Mouse (Mus musculus): ENCODE data around the gene Lrrtm3.

The Lrrtm3 gene

GRCm38 (mm10) chr10:63886449-63887088 lies 203.5 kb downstream of the Lrrtm3 start:
- in situ Hi-C loops (cut with MboI, MseI) = no loop called here

GRCm38 (mm10) chr10:63880462-63880903 lies 209.6 kb downstream of the Lrrtm3 start:
- in situ Hi-C loops (cut with MboI, MseI) = no loop called here

Measured in regulatory T cell (primary cell).